Mouse (Mus musculus) liver, postnatal 0 days (tissue): ENCODE results near the gene Arf5. TPM values are rescaled to one million over a fixed set of nuclear protein-coding genes. Genes with fewer than 3 reads are reported as not detected.

Source experiments
- ATAC-seq: fragments of 200-750 bp; cut with Nextera tagmentation; 2 replicates; pipeline ENCODE4 v1.8.0; 2017; ENCODE audit warnings: mild to moderate bottlenecking, moderate library complexity
- DNase-seq: peaks from one replicate; pipeline ENCODE4 v3.0.0-alpha.2; 2016
- H3K27ac ChIP-seq: fragments of 300-500 bp; sonication (generic); 2 replicates; pipeline ENCODE4 v1.5.1; 2014; ENCODE audit warnings: antibody characterized with exemption, moderate library complexity, mild to moderate bottlenecking, low read depth
- H3K27me3 ChIP-seq: fragments of 300-500 bp; sonication (generic); 2 replicates; pipeline ENCODE4 v1.6.1; 2014; ENCODE audit warnings: low read length, control low read depth, mixed read lengths; ENCODE audit not compliant: insufficient read depth
- H3K36me3 ChIP-seq: fragments of 300-500 bp; sonication (generic); replicated peaks from 2 replicates; pipeline ENCODE4 v1.6.1; 2014; ENCODE audit warnings: mild to moderate bottlenecking, control low read depth, low read length, moderate library complexity, mixed read lengths; ENCODE audit not compliant: insufficient read depth
- H3K4me1 ChIP-seq: fragments of 300-500 bp; sonication (generic); 2 replicates; pipeline ENCODE4 v1.6.1; 2014; ENCODE audit warnings: antibody characterized with exemption, mild to moderate bottlenecking, control low read depth; ENCODE audit not compliant: insufficient read depth
- H3K4me2 ChIP-seq: fragments of 300-500 bp; sonication (generic); 2 replicates; pipeline ENCODE4 v1.6.1; 2014; ENCODE audit warnings: low read depth, mild to moderate bottlenecking, low read length, moderate library complexity, mixed read lengths
- H3K4me3 ChIP-seq: fragments of 300-500 bp; sonication (generic); 2 replicates; pipeline ENCODE4 v1.5.1; 2014; ENCODE audit warnings: low read depth, low read length
- H3K9ac ChIP-seq: fragments of 300-500 bp; sonication (generic); replicated peaks from 2 replicates; pipeline ENCODE4 v1.6.1; 2014; ENCODE audit warnings: mild to moderate bottlenecking, moderate library complexity
- H3K9me3 ChIP-seq: fragments of 300-500 bp; sonication (generic); 2 replicates; pipeline ENCODE4 v1.6.1; 2016; ENCODE audit warnings: mild to moderate bottlenecking, control low read depth, low read length, mixed read lengths
- CTCF ChIP-seq: sonication (generic); IDR thresholded peaks from 2 replicates; pipeline ENCODE4 v1.5.1; 2016; ENCODE audit warnings: antibody characterized with exemption, low read depth
- EP300 ChIP-seq: IDR thresholded peaks from 2 replicates; pipeline ENCODE4 v1.6.1; 2016; ENCODE audit warnings: antibody characterized with exemption, low read depth, mild to moderate bottlenecking
- WGBS: fragments of 180-500 bp; shearing (Covaris S2); extraction: QIAGEN DNeasy Blood & Tissue Kit; methylation state at CpG from one replicate; pipeline ENCODE4 v1.1.7; 2014; ENCODE audit not compliant: insufficient replicate concordance; 5-methylcytosine and 5-hydroxymethylcytosine counted together
- polyA plus RNA-seq: library from polyadenylated mRNA; unstranded; fragments of >200 nt; fragmentation: Nextera tagmentation; extraction: Ambion mirVana; gene quantifications from 2 replicates; pipeline ENCODE4 v1.2.1, GENCODE M21; 2015

Arf5 gene
- polyA plus RNA-seq, 1 experiment from 2014 or later, result 272 TPM

DNA sequence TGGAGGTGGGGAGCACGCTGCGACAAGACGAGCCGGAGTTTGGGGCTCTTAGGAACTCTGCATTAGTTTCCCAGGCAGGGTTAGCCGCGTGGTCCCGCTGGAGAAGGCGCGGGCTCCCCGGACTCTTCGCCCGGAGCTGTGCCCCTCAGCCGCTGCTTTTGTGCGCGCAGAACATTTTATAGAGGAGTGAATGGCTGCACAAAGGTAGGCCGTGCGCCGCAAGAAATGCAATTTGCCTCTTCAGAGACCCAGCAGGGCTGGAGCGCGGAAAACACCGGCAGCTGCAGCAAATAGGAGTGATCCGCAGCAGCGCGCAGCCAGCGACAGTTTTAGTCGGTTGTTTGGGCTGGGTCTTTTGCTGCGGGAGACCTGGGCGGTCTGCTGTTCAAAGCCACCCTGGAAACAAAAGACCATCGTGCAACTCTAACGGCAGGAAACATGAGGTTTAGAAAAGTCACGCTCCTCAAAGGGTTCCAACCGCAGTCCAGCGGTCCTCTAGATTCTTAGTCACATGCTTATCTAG is 25.6 kb upstream of the Arf5 start, which contains the start of gene Zfp800:
TSS of gene Zfp800 (minus strand) at position 325 of the 523 bp plus-strand sequence.
- no peak within 1 kb of the TSS for H3K27ac ChIP-seq
- peak within 1 kb of the TSS; percentile 32; the same call in 1 of the 2 replicates for H3K9ac ChIP-seq
- H3K36me3 ChIP-seq, result no peaks in the 10 kb centered on the region
- no peak for DNase-seq
- TF ChIP-seq EP300, result no peak
- TF ChIP-seq CTCF, result no peak
- peak within 1 kb of the TSS; percentile 47 for H3K4me3 ChIP-seq
- no peak for ATAC-seq
- H3K4me1 ChIP-seq, result 0 out of 2 replicates have a peak, but pooled peaks cover 3% of the 10 kb centered on the region
- under 1% methylated on average over 33 of the region's 33 CpGs for WGBS
- H3K27me3 ChIP-seq, result peaks cover 30% of the 10 kb centered on the region
- peaks cover 4% of the 10 kb centered on the region; the same call in 1 of the 2 replicates for H3K9me3 ChIP-seq
- H3K4me2 ChIP-seq, result peak within 1 kb of the TSS; percentile 73

DNA sequence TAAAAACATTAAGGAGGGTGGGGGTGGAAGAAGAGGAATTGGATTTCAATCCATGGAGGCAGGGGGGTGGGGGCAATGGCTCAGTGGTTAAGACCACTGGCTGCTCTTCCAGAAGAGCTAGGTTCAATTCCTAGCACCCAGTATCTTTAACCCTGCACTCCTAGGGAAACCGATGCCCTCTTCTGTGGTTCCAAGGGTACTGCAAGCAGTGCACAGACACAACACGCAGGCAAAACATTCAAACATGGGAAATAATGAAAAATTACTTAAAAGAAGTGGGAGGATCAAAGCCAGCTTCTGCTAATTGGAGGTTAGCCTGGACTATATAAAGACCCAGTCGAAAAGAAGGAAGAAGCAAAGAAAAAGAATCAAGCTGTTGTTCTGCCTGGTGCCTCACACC is 24.6 kb upstream of the Arf5 start:
- no peak for TF ChIP-seq EP300
- peak; percentile 26; the same call in 1 of the 2 replicates for TF ChIP-seq CTCF
- H3K4me2 ChIP-seq, result no peak overlapping the region
- H3K4me3 ChIP-seq, result no peak overlapping the region
- 0 out of 2 replicates have a peak, but pooled peaks cover 3% of the 10 kb centered on the region for H3K4me1 ChIP-seq
- H3K36me3 ChIP-seq, result no peaks in the 10 kb centered on the region
- peaks cover 4% of the 10 kb centered on the region; the same call in 1 of the 2 replicates for H3K9me3 ChIP-seq
- no peak for ATAC-seq
- H3K27ac ChIP-seq, result no peak overlapping the region
- WGBS, result 83% methylated on average over 3 of the region's 3 CpGs
- no peak for DNase-seq
- H3K9ac ChIP-seq, result no peak overlapping the region
- peaks cover 30% of the 10 kb centered on the region for H3K27me3 ChIP-seq

DNA sequence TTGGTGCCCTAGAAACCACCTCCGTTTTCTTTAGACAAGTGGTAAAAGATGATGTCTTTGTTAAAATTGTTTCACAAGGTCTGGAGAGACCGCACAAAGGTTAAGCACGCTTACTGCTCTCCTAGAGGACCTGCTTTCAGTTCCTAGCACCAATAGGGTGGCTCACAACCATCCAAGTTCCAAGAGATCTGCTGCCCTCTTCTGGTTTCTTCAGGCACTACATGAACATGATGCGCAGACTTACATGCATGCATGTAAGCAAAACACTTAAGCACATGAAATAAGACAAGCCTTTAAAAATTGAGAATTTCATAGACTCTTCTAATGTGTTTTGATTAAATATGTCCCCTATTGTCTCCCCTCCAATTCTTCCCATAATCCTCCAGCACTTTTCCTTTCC is 23.6 kb upstream of the Arf5 start:
- H3K4me2 ChIP-seq, result no peak overlapping the region
- no peak for ATAC-seq
- no peak overlapping the region for H3K27ac ChIP-seq
- H3K4me1 ChIP-seq, result 0 out of 2 replicates have a peak, but pooled peaks cover 3% of the 10 kb centered on the region
- no peaks in the 10 kb centered on the region for H3K36me3 ChIP-seq
- no peak for TF ChIP-seq EP300
- TF ChIP-seq CTCF, result peak; percentile 58
- 80% methylated on average over 4 of the region's 4 CpGs for WGBS
- peaks cover 4% of the 10 kb centered on the region; the same call in 1 of the 2 replicates for H3K9me3 ChIP-seq
- H3K9ac ChIP-seq, result no peak overlapping the region
- H3K27me3 ChIP-seq, result peaks cover 30% of the 10 kb centered on the region
- DNase-seq, result no peak
- no peak overlapping the region for H3K4me3 ChIP-seq

DNA sequence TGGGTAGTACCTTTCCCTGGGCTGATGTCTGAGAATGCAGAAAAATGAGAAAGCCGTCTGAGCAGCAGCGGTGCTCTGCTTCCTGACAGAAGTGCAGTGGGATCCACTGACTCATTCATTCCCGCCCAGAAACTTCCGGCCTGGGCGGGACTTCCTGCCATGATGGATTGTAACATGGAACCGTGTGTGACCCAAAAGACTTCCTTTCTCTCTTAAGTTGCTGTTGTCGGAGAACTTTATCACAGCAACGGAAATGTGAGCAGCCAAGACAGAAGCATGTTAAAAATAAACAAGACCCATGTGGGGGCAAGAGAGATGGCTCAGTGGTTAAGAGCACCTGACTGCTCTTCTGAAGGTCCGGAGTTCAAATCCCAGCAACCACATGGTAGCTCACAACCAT is 13.3 kb upstream of the Arf5 start:
- Histone ChIP-seq H3K36me3 (0 out of 2 replicates have a peak, but pooled peaks cover 3% of the 10 kb centered on the region), H3K27me3 (no peaks in the 10 kb centered on the region), H3K27ac (no peak overlapping the region), H3K4me2 (no peak overlapping the region), H3K9me3 (no peaks in the 10 kb centered on the region), H3K9ac (no peak overlapping the region), H3K4me3 (no peak overlapping the region), H3K4me1 (no peaks in the 10 kb centered on the region)
- DNase-seq (peak; percentile 39), ATAC-seq (peak; percentile 27; the same call in 1 of the 2 replicates)
- TF ChIP-seq CTCF (no peak), EP300 (peak; percentile 29; the same call in 1 of the 2 replicates)
- 49% methylated on average over 9 of the region's 9 CpGs for WGBS

DNA sequence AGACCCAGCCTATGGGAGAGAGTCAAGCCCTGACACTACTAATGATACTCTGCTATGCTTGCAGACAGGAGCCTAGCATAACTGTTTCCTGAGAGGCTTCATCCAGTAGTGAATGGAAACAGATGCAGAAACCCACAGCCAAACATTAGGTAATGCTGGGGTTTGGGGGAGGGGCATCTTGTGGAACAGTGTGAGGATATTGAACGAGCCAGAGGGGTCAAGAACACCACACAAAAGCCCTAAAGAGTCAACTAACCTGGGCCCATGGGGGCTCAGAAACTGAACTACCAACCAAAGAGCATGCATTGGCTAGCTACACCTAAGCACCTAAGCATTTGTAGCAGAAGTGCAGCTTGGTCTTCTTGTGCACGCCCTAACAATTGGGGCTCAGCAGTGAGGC is 12.1 kb upstream of the Arf5 start:
- H3K27ac ChIP-seq, result no peak overlapping the region
- no peak for ATAC-seq
- H3K9me3 ChIP-seq, result no peaks in the 10 kb centered on the region
- H3K27me3 ChIP-seq, result no peaks in the 10 kb centered on the region
- no peak overlapping the region for H3K4me3 ChIP-seq
- no peak overlapping the region for H3K9ac ChIP-seq
- no peak overlapping the region for H3K4me2 ChIP-seq
- 64% methylated on average over 2 of the region's 2 CpGs for WGBS
- no peak for DNase-seq
- TF ChIP-seq EP300 (no peak), CTCF (no peak)
- H3K4me1 ChIP-seq, result no peaks in the 10 kb centered on the region
- peaks cover 6% of the 10 kb centered on the region; the same call in 1 of the 2 replicates for H3K36me3 ChIP-seq

DNA sequence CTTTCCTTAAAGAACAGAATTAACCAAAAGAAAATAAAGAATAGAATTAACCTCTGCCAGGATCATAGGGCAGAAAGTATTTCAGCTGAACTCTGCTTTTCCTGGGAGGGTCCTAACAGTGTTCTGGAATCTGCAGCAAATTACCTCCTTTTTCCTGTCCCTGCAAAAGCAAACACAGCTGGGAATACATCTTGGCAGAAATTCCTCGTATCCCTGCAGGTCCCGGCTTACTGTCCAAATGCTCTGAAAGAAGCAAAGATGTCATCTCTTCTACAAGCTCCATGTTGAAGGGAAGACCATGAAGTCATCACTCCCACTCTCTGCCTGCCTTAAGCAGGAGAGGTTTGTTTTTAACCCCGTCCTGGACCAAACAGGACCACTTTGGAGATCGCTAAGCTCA is 6.4 kb upstream of the Arf5 start:
- Histone ChIP-seq H3K4me2 (no peak overlapping the region), H3K9me3 (no peaks in the 10 kb centered on the region), H3K36me3 (peaks cover 32% of the 10 kb centered on the region), H3K27ac (no peak overlapping the region), H3K27me3 (no peaks in the 10 kb centered on the region), H3K4me3 (no peak overlapping the region), H3K9ac (no peak overlapping the region), H3K4me1 (peaks cover 26% of the 10 kb centered on the region)
- DNase-seq (no peak), ATAC-seq (no peak)
- 79% methylated on average over 4 of the region's 4 CpGs for WGBS
- no peak for TF ChIP-seq CTCF
- no peak for TF ChIP-seq EP300
